Mouse (Mus musculus): Measurements from ENCODE around the gene Sema3b.

Gene Sema3b

DNA sequence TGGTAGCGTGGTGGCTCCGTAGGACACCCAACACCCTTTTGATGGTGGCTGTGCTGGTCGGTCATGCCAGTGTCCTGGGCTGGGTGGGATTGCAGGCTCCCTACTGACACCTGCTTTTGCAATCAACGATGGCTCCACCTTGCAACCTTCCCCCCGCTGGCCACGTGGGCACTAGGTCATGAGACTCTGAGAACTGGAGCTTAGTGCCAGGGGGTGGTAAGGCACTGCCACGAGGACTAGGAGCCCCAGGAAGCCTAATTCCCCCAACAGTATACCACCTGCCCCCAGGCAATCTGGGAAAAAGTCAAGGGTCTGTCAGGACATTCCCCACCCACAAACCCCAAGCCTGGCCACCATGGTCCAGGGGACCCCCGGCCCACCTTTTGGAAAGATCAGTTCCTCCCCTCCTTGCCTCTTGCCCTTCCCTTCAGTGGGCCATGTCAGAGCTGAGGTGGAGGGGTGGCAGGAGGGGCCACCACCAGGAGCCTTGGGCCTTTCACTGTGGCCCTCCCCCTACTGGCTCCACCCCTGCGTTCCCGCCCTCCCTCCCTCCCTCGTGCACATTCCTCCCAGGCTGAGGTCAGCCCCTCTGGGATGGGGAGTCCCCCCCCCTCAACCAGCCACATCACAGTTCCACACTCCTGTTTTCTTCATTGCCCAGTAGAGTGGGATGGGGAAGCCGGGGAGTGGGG, at the start of gene Sema3b:
Sema3b (minus strand) TSS at position 489 of the 692 bp plus-strand sequence.
- DNase-seq, result no peak

DNA sequence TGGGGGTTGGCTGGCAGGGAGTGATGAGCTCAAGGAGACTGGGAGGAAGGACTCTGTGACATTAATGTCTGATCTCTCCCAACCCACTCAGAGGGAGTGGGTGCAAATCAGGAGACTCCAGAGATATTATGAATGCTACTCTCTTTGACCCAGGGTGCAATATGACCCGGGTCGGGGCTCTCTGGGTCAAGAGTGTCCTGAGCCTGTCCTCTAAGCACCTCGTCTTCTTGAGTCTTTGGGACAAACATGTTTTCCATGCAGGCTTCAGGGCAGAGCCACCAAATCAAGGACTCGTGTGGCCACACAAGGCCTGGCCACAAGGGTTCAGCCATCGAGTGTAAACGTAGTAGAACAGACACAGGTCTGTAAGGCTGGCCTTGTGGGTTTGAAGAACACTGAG, 49.1 kb upstream of the Sema3b start:
- no peak for DNase-seq

DNA sequence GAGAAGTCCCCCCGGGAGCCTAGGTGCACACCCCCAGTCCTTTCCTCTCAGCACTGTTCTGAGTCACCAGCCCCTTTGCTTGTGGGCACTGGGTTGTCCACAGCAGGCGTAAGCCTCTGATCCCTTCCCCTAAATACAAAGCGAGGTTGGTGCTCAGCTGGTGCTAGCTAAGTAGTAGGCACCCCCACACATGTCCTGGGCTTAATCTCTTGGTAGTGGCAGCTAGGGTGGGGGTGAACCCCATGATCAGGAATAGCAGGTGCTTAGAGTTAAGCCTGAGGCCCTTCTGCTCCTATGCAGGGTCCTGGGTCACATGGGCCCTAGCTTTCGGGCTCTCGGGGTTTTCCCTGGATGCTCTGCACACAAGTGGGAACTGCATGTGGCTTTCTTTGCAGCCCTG, 48.1 kb upstream of the Sema3b start:
- DNase-seq, result no peak

DNA sequence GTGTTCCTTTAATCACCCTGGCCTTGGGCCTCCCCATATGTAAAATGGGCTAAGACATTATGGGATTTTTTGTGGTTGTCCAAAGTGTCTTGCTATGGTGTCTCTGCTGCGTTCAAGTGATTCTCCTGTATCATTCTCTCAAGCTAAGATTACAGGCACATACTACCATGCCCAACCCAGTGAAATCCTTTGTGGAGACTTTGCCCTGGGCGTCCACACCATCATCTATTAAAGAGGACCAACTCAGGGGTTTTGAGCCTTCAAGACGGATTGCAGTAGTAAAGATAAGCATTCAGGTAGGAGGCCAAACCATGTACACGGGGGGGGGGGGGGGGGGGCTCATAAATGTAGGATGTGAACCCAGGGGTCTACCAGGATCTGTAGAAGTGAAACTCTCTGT, 45.6 kb upstream of the Sema3b start:
- DNase-seq, result no peak

DNA sequence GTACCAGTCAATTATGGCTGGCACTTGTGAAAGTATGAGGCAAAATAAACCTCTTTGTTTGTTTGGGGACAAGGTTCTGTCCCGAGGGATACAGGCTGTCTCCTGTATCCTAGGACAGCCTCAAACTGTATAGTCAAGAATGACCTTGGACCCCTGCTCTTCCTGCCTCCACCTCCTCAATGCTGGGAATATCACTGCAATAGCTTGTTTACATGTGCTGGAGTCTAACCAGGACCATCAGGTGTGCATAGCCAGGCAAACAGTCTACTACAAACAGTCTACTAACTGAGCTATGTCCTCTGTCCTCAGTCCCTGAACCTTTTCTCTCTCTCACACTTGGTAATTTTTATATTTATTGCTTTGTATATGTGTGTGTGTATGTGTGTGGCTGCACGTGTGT, 44.4 kb upstream of the Sema3b start:
- DNase-seq, result no peak

DNA sequence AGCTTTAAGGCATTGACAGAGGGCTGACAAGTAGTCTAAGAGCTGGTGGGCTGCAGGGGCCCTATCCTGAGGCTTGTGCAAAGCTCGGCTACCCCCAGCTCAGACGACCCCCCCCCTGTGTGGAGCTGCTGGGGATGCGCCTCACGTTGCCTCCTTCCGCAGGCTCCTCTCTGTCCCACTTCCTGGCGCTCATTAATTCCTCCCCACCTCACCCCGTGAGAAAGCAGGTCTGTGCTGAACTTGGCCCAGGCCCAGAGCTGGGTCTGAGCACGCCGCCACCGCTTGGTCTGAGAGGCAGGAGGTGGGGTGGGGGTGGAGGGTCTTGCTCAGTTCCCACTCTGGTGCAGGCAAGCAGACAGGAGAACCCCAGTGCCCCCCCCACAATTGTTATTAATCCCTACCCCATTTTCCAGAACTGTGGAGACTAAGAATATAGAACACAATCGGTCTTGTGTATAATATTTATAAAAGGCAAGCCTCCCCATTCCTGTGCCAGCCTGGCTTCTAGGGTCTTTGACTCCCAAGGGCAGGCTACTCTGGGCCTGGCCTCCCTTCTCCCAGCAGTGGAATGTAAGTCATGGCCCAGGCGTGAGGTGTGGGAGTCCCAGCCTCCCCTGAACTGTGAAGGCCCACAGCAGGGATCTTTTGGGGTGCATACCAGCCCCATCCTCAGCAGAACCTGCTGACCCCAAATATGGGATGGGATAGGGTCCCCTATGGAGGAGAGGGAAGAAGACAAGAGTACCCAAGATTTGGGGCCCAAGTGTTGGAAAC, 41.9 kb upstream of the Sema3b start:
- DNase-seq, result no peak

DNA sequence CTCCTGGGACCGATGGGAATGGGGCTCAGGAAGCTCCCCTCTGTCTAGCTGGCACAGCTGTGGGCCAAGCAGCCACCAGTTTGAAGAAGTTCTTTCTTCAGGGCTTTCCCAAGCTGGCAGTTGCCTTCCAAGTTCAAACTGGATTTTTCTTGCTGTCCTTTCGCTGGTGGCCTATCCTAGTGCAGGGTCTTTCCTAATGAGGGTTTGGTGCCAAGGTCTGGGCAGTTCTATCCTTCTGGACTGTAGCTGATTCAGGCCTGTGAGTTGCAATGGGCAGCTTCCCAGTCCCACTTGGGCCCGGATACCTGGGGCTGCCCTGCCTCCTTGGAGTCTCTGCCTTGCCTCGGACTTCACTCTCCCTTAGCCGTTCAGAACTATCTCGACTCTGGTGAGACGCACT, 41.2 kb upstream of the Sema3b start:
- no peak for DNase-seq

DNA sequence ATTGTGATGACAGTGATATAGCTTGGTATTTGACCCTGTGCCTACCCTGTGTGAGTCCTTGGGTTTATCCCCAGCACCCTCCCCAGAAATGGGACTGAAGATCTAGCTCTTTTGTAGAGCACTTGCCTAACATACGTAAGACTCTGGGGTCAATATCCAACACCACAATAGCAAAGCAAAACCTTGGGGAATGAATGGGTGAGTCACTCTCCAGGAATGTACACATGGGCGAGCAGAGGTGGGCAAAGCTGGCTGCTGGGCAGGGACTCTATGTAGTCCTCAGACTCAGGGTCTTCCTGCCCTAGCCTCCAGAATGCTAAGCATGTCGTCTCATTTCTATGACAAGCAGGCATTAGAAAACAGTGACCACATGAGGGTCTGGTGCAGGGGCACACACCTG, 39.7 kb upstream of the Sema3b start:
- no peak for DNase-seq

DNA sequence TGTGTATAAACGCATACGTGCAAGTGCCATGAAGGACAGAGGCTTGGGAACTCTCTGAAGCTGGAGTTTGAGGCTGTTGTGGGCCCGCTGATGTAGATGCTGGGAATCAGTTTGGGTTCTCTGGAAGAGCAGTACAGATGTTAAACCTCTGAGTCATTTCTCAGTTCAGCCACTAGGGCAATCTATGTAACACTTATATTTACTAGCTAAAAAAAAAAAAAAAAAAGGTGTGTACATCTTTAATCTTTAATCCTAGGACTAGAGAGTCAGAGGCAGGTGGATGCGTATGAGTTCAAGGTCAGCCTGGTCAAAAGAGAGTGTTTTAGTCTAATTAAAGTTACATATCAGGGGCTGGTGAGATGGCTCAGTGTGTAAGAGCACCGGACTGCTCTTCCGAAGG, 37.9 kb upstream of the Sema3b start:
- no peak for DNase-seq

DNA sequence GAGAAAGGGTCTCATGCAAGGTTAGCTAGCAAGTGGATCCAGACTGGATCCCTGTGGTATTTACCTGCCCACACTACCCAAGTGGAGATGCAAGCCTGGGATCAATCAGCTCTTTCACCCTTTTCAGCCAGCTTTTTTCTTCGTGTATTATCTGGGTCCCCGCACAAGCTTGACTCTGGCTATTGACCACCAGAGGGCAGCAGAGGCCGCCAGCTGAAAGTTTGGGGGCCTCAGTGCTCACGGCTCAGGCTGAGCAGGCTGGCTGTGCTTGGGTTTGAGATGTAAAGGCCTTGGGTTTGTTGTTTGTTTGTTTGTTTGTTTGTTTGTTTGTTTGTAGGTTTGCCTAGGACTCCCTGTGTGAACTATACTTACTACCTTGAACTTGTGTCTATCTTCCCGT, 36.5 kb upstream of the Sema3b start:
- peak; percentile 88 for DNase-seq

DNA sequence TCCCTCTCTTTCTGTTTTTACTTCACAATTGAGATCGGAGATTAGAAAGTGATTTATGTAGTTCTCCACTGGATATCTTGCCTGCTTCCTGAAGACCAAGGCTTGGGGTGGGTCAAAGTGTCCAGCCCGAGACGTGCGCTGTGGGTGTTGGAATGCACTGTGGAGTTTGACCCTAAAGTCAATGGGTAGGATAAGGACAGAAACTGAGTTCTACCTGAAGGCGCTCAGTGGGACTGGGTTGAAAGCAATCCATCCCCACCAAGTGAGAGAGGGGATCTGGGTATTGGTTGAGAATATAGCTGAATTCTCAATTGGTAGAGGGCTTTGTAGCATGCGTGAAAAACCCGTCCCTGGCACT, 36.1 kb upstream of the Sema3b start:
- DNase-seq, result no peak

DNA sequence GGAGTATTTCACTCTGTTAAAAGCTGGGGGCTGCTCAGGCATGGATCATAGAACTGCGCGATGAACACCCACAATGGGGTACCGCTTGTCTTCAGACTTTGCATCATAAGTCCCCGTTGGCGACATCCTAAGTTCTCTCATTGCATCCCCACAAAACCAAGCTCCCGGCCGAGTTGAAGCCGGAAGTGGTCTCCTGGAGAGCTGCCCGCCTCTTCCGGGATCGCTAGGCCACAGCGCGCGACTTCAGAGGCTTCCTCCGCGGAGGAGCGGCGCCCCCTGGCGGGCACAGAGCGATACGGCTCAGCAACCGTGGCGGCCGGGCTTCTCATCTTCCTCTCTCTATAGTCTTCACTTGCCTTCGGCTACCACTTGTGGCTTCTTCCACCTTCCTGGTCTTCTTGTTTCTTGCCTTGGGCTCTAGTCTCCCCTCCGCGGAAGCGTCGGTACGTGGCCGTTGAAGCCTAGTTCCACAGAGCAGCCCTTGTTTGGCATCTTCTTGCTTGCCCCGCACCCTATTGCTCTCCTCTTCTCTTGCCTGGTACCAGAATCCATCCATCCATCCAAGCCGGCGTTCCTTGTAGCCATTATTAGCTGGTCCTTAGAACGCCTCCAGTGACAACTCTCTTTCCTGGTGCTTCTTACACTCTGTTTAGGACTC, 35.6 kb upstream of the Sema3b start:
- DNase-seq, result peak; percentile 95 to 96

DNA sequence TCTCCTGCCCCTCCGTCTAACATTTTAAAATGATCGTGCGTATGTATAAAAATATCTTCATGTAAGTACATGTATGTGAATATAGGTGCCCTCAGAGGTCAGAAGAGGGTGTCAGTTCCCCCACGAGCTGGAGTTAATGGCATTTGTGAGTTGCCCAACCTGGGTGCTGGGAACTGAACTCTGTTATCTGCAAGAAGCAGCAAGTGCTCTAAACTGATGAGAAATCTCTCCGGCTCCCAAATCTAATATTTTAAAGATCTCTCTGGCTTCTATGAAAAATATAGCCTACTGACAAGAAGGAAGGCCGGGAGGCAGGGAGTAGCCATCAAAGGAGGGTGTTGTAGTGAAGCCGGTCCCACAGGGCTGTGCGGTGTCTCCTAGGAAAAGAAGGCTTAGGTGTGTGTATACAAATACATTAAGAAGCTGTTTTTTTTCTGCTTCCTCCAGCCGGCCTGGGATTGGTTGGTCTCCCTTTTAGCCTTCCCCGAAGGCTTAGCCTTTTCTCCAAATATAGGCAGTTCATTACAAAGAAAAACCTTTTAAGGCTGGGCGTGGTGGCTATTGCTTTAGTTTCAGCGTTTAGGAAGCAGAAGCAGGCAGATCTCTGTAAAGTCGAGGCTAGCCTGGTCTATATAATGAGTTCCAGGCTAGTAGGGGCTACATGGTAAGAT, 34.6 kb upstream of the Sema3b start:
- DNase-seq, result no peak

DNA sequence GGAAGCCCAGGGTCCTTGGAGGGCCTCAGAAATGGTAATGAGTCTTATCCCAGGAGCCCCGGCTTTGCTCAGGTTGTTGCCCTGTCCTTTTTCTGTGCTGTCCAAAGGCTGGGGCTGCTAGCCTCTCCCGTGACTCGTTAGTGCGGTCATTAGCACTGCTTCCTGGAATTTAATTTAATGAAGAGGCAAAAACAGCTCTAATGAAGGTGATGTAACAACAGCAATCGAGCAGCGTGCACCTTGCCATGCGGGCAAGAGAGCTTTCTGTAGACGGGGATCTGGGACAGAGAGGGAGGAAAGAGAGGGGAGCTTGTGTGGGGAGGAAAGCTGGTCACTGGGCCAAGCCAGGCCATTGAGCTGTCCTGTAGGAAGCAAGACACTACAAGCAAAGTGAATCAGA, 32.6 kb upstream of the Sema3b start:
- DNase-seq, result no peak

DNA sequence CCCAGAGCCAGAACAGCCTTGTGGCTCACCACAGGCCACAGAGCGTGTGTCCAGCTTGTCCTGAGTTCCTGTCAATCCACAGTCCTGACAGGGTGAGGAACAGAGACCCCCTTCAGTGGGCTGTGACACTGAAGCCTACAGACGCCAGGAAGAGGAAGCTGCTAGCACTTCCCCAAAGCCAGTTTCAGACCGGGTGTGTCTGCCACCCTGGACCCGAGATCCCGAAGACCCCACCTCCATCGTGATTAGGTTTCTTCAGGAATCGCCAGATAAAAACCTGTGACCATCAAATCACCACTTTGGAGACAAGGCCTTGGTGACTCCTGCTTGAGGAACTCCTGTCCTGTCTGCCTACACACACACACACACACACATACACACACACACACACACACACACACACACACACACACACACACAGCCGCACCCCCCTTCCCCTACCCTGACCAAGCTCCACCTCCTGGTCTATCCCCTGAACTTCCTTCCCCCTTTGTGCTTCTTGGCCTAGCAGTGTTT, 31.3 kb upstream of the Sema3b start:
- peak; percentile 79 to 82 for DNase-seq

DNA sequence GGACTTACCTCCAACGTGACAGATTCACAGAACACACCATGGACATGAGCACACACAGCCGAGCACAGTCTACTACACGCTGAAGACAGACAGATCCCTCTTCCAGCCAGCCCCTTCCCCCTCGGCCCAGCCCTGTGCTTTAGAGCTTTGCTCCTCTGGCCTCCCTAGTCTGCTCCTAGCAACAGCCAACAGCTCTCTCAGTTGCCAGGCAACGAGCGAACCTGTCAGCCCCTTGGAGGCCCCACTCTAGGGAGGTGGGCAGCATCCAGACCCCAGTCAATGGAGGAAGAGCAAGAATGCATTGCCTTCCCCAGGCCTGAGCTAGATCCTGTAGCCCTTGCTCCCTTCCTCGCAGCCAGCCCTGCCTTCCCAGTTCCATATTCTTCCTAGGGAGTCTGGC, 28.0 kb upstream of the Sema3b start:
- DNase-seq, result no peak

DNA sequence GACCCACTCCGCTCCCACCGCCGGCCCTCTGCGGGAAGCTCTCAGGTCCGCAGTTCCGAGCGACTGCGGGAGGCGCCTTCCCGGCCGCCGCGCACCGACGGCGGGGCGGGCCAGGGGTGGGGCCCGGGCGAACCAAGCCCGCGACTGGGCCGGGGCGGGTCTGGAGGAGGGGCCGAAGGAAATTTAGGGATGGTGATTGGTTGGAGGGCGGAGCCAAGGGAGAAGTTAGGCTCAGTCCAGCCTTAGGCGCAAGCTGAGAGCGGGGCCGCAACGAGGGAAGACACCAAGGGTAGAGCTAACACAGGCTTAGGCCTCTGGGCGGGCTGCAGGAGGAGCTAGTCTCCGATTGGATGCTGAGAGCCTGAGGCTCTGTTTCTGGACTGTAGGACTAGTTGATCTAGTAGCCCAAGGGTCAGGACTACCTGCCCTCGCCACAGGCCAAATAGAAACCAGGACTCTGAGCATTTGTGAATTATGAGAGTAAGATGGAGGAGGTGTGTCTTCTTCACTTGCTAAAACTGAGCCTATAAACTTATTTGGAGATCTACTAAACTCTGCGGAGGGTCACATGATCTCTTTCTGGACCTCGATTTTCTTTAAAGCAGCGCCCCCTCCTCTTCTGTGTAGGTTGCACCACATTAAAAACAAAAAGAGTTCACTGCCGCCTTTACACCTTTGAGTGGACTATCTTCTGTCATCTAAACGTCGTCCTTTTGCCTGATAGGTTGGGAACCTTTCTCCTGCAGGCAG, 26.4 kb upstream of the Sema3b start, which contains the start of gene Gnai2:
Gnai2 (minus strand) TSS at position 89 of the 750 bp plus-strand sequence.
- peak; percentile 96 to 97 for DNase-seq

DNA sequence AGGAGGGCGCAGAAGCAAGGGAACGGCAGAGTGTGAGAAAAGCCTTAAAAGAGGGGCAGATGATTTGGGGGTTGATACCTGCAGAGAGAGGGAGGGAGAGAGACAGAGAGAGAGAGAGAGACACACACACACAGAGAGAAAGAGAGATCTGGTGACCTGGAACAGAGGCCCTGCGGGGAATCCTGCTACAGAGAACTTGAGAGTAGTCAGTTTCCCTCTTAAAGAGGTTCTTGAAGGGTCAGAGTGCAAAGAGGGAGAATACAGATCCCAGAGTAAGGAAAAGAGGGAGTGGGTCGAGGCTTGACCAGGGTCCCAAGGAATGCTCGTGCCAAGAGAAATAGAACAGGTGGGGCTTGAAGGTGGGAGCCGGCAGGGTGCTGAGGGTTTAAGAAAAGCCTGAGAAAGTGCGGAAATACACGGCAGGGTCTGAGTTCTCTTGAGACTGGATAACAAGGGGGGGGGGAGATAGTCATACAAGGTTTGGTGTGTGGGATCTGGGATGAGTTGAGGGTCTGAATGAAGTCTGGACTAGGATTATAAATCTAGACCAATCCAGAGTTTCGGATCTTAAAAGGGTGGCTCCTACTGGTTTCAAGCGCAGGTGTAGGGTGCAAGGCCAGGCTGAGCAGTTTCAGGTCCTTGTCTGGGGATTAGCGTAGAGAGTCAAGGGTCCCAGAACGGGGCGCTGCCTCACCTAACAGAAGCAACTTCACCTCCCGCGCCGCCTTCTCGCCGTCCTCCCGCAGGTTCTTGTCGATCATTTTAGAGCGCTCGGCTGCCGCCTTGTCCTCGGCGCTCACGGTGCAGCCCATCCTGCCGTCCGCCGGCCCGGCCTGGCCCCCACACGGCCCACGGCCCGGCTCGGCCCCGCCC, 25.6 kb upstream of the Sema3b start:
- peak; percentile 22 to 23 for DNase-seq

DNA sequence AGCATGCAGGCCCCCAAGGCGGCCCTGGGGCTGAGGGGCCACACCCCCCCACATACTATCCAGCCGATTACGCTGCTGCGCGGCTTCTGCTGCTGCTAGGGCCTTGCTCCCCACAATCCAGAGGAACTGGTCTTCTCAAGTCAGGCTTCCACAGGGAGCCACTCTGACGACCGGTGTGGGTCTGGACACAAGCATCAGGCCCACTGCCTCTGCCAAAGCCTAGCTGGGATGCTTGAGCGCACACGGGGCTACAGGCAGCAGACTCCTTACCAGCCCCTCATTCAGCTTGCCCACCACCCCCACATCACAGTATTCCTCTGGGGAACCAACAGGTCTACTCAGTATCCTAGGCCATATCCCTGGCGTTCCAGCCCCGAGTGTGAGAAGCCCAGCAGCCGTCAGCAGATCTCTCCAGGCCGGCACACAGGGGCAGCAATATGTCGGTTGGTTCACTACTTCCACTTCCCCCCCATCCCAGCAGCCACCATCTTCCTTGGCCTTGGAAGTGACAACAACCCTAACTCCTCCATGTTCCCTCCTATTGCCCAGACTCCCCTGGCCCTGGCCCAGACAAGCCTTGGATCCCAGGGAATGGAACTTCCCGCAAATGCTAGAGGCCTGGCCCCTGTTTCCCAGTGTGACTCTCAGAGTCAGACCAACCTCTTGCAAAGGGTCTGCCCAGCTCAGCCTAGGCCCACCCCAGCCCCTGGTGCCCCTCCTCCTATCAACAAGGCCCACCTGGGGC, 24.8 kb upstream of the Sema3b start:
- DNase-seq, result peak in 1 of 2 experiments; percentile 44

DNA sequence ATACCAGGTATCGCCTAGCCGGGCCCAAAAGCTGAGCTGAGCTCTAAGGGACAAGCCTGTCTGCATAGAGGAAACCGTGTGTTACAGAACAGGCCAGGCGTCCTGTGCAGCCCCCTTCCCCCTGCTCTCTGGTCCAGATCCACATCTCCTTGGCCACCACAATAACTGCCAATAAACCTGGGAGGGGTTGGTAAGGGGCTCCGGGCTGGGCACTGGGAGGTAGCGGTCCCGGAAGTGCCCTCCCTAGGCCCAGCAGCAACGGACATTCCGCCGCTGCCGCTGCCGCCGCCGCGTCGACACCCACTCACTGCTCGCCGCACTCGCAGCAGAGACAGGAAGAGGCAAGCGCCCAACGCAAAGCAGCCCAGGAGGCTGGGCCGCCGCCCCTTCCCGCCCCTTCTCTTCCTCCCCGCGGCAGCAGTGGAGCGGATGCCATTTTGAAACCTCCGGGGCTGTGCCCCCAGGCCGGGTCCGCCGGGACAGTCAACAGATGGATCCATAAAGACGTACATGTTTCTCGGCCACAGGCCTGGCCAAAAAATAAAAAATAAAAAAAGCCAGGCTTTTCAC, 24.1 kb upstream of the Sema3b start:
- peak; percentile 87 to 88 for DNase-seq

Measured in B cell, adult 2 months (primary cell).